Mouse (Mus musculus) small intestine, adult 2 months (tissue): Measurements from ENCODE around the gene Wnt10a.

Experiments used
- CTCF ChIP-seq: fragments of 200-500 bp; IDR thresholded peaks from 2 replicates; pipeline ENCODE4 v1.5.1; 2012; ENCODE audit warnings: low read depth, mild to moderate bottlenecking, control low read depth, inconsistent platforms, low read length, moderate library complexity, mixed read lengths; ENCODE audit not compliant: insufficient replicate concordance, insufficient read length; ENCODE audit errors: extremely low read depth
- POLR2A ChIP-seq: fragments of 200-500 bp; IDR thresholded peaks from 2 replicates; pipeline ENCODE4 v1.6.1; 2012; ENCODE audit warnings: low read depth, mild to moderate bottlenecking, control low read depth, inconsistent platforms, low read length, moderate library complexity

DNA sequence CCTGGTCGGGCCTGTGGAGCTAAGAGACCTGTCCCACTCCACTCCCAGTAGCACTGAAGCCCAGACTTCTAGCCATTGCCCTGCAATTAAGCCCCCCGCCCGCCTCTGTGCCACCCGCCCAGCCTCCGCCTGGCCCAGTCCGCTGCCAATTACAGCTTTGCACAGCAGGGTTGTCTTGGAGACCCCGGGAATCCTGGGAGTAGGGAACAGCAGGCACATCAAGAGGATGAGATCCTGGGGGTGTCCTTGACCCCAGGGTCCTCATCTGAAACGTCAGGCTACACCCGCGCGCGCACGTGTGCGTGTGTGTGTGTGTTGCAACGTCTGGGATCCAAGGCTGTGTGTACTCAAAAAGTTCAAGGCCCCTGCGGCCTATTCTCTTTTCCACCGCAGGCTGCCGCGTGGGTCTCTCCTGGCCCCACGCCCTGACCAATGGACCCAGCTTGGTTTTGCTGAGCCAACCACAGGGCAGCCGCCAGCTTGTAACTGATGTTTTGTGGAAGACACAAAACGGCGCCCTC is 16.3 kb downstream of the Wnt10a start:
- TF ChIP-seq POLR2A (no peak), CTCF (no peak)
